Mouse (Mus musculus): ENCODE results near the gene Ipo13.

DNA sequence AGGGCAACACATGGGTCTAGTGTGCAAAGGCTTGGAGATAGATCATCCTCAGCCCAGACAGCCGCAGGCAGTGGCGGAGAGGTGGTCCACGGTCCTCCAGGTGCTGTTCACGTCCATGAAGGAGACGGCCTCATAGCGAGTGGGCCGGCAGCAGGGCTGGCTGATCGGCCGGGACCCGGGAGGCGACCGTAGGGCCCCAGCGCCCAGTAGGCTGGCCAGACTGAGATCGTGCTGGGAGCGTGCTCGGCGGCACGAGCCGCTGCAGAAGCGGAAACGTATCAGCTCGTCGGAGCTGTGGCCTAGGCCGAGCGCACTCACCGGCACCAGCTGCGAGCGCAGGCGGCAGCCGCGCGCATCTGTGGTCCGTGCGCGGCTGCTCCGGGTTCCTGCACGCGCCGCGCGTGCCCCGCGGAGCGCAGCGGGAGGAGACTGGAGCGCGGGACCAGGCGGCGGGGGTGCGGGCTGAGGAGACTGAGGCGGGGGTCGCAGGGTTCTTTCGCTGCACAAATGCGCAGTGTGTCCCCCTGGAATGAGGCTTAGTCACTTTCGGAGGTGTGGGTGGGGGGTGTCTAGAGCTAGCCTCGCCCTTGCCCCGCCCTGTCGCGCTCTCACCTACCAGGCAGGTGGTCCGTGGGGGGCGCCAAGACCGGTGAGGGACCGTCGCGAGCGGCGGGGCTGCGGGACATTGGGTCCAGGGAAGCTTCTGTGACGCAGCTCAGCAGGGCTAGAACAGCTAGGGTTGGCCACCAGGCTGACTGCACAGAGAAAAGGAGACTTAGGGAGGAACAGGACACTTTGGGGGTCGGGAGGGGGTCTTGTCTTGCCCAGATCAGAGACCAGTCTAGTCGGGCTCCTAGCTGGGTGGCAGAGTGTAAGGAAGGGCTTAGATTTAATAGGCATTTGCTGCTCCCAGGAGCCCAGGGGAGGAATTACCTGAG lies 12.0 kb upstream of the Ipo13 start:
- TF ChIP-seq POLR2A (IDR thresholded peaks at IDR 0.05; ENCODE audit: insufficient read length, low read depth) (no peak), MYOG (IDR thresholded peaks at IDR 0.05; ENCODE audit: control insufficient read depth in 1 of 3, insufficient read depth in 1 of 3, insufficient read length in 2 of 3, low read depth in 2 of 3) (no peak), USF1 (IDR thresholded peaks at IDR 0.05; ENCODE audit: low read depth) (no peak), E2F4 (IDR thresholded peaks at IDR 0.05; ENCODE audit: insufficient read depth) (no peak), MYOD1 (IDR thresholded peaks at IDR 0.05; ENCODE audit: control insufficient read depth in 1 of 3, insufficient read length in 2 of 3, low read depth in 2 of 3) (no peak), TCF12 (IDR thresholded peaks at IDR 0.05; ENCODE audit: insufficient read depth, poor library complexity, severe bottlenecking) (no peak), MAX (IDR thresholded peaks at IDR 0.05; ENCODE audit: low read depth) (no peak), POLR2AphosphoS2 (IDR thresholded peaks at IDR 0.05; ENCODE audit: insufficient read length, low read depth) (no peak), CEBPB (IDR thresholded peaks at IDR 0.05; ENCODE audit: insufficient read depth, poor library complexity, severe bottlenecking) (no peak), REST (IDR thresholded peaks at IDR 0.05; ENCODE audit: insufficient read depth, insufficient read length) (no peak), SRF (IDR thresholded peaks at IDR 0.05; ENCODE audit: control insufficient read depth, insufficient read length, low read depth) (no peak), TCF3 (IDR thresholded peaks at IDR 0.05; ENCODE audit: insufficient read length, low read depth) (no peak)

Measured in myocyte (in vitro differentiated cells).